Mouse (Mus musculus) gastrocnemius, adult 18-20 months (tissue): ENCODE measurements around the gene Abcd3. TPM values are rescaled to one million over a fixed set of nuclear protein-coding genes. Genes with fewer than 3 reads are reported as not detected.

Source experiments
- DNase-seq: peaks from one replicate; pipeline ENCODE4 v3.0.0; 2021; ENCODE audit warnings: low spot score
- long read RNA-seq, 2 experiments: library from polyadenylated mRNA; stranded (forward); transcript quantifications; one replicate each; pipeline ENCODE4 v2.0.0; 2021
- total RNA-seq, 2 experiments: library from RNA; stranded (reverse); gene quantifications; 2 replicates each; pipeline ENCODE4 v1.2.3; 2021

Abcd3 gene
- total RNA-seq = 10 to 100 TPM; 36.0 to 41.7 TPM
- long read RNA-seq, experiment 1, transcript Abcd3-201 (23 exons, 3,489 nt) = major isoform, 14 of 56 reads
- long read RNA-seq, experiment 1, partial matches to known transcripts = 1 of 56 reads
- long read RNA-seq, experiment 1, other reads (novel, unspliced or antisense) = 41 of 56 reads
- long read RNA-seq, experiment 2, transcript Abcd3-201 (23 exons, 3,489 nt) = major isoform, 7 of 46 reads
- long read RNA-seq, experiment 2, partial matches to known transcripts = 2 of 46 reads
- long read RNA-seq, experiment 2, other reads (novel, unspliced or antisense) = 37 of 46 reads

- peak; percentile 77 for DNase-seq
Measured at GRCm38 (mm10) chr3:121814877-121815548, at the start of gene Abcd3. TSS of gene Abcd3 (minus strand) at chr3:121815302.

- no peak for DNase-seq
Measured at GRCm38 (mm10) chr3:121859142-121859541, 44.0 kb upstream of the Abcd3 start.

GRCm38 (mm10) chr3:121856131-121856530 is 41.0 kb upstream of the Abcd3 start:
- DNase-seq = no peak

GRCm38 (mm10) chr3:121853781-121854520 is 38.8 kb upstream of the Abcd3 start:
- DNase-seq = no peak

- no peak for DNase-seq
Measured at GRCm38 (mm10) chr3:121852074-121852826, 37.1 kb upstream of the Abcd3 start.

- DNase-seq = no peak
Measured at GRCm38 (mm10) chr3:121851006-121851405, 35.9 kb upstream of the Abcd3 start.

GRCm38 (mm10) chr3:121850381-121850780 is 35.3 kb upstream of the Abcd3 start:
- DNase-seq = no peak

GRCm38 (mm10) chr3:121847296-121847695 is 32.2 kb upstream of the Abcd3 start:
- DNase-seq = no peak

GRCm38 (mm10) chr3:121844658-121845057 is 29.6 kb upstream of the Abcd3 start:
- no peak for DNase-seq

GRCm38 (mm10) chr3:121844013-121844412 is 28.9 kb upstream of the Abcd3 start:
- no peak for DNase-seq

GRCm38 (mm10) chr3:121843254-121843653 is 28.2 kb upstream of the Abcd3 start:
- no peak for DNase-seq

- DNase-seq = no peak
Measured at GRCm38 (mm10) chr3:121842306-121842860, 27.3 kb upstream of the Abcd3 start.

GRCm38 (mm10) chr3:121841412-121842014 is 26.4 kb upstream of the Abcd3 start:
- DNase-seq = no peak

GRCm38 (mm10) chr3:121840351-121840750 is 25.2 kb upstream of the Abcd3 start:
- no peak for DNase-seq

- DNase-seq = no peak
Measured at GRCm38 (mm10) chr3:121834732-121835131, 19.6 kb upstream of the Abcd3 start.

- DNase-seq = no peak
Measured at GRCm38 (mm10) chr3:121834250-121834649, 19.1 kb upstream of the Abcd3 start.

- DNase-seq = no peak
Measured at GRCm38 (mm10) chr3:121825092-121825491, 10.0 kb upstream of the Abcd3 start.

- no peak for DNase-seq
Measured at GRCm38 (mm10) chr3:121824319-121824718, 9.2 kb upstream of the Abcd3 start.

GRCm38 (mm10) chr3:121822643-121823042 is 7.5 kb upstream of the Abcd3 start:
- no peak for DNase-seq

GRCm38 (mm10) chr3:121821559-121822143 is 6.5 kb upstream of the Abcd3 start:
- DNase-seq = no peak
